Mouse (Mus musculus): ENCODE measurements at regions not wholly inside any gene's neighbourhood (a gene's known extent, or its start where the extent isn't known, plus 50 kb on each side); places are given as distances from the start of the nearest gene placed in this dataset.

- no peak for DNase-seq (ENCODE audit: low read depth, low spot score)
Measured at GRCm38 (mm10) chr4:62808553-62808950, 156.8 kb upstream of the Zfp618 start.

GRCm38 (mm10) chr4:62809048-62809447 is 156.3 kb upstream of the Zfp618 start:
- DNase-seq (ENCODE audit: low read depth, low spot score) = no peak

- no peak for DNase-seq (ENCODE audit: low read depth, low spot score)
Measured at GRCm38 (mm10) chr4:62819889-62820288, 145.5 kb upstream of the Zfp618 start.

- no peak for DNase-seq (ENCODE audit: low read depth, low spot score)
Measured at GRCm38 (mm10) chr4:62821288-62821687, 144.1 kb upstream of the Zfp618 start.

GRCm38 (mm10) chr4:62822568-62822967 is 142.8 kb upstream of the Zfp618 start:
- peak; percentile 39 for DNase-seq (ENCODE audit: low read depth, low spot score)

- no peak for DNase-seq (ENCODE audit: low read depth, low spot score)
Measured at GRCm38 (mm10) chr4:62823082-62823481, 142.3 kb upstream of the Zfp618 start.

GRCm38 (mm10) chr4:62823555-62824250 is 141.7 kb upstream of the Zfp618 start:
- DNase-seq (ENCODE audit: low read depth, low spot score) = no peak

- no peak for DNase-seq (ENCODE audit: low read depth, low spot score)
Measured at GRCm38 (mm10) chr4:62824581-62824980, 140.8 kb upstream of the Zfp618 start.

GRCm38 (mm10) chr4:62825256-62825655 is 140.1 kb upstream of the Zfp618 start:
- no peak for DNase-seq (ENCODE audit: low read depth, low spot score)

- DNase-seq (ENCODE audit: low read depth, low spot score) = no peak
Measured at GRCm38 (mm10) chr4:62828963-62829362, 136.4 kb upstream of the Zfp618 start.

- no peak for DNase-seq (ENCODE audit: low read depth, low spot score)
Measured at GRCm38 (mm10) chr4:62833944-62834343, 131.4 kb upstream of the Zfp618 start.

- DNase-seq (ENCODE audit: low read depth, low spot score) = no peak
Measured at GRCm38 (mm10) chr4:62836875-62837274, 128.5 kb upstream of the Zfp618 start.

- no peak for DNase-seq (ENCODE audit: low read depth, low spot score)
Measured at GRCm38 (mm10) chr4:62850526-62850925, 114.8 kb upstream of the Zfp618 start.

- peak; percentile 14 for DNase-seq (ENCODE audit: low read depth, low spot score)
Measured at GRCm38 (mm10) chr4:62853335-62853734, 112.0 kb upstream of the Zfp618 start.

- no peak for DNase-seq (ENCODE audit: low read depth, low spot score)
Measured at GRCm38 (mm10) chr4:62856406-62856805, 109.0 kb upstream of the Zfp618 start.

- no peak for DNase-seq (ENCODE audit: low read depth, low spot score)
Measured at GRCm38 (mm10) chr4:62862756-62863155, 102.6 kb upstream of the Zfp618 start.

- DNase-seq (ENCODE audit: low read depth, low spot score) = peak; percentile 5
Measured at GRCm38 (mm10) chr4:62870391-62870983, 94.9 kb upstream of the Zfp618 start.

GRCm38 (mm10) chr4:62872562-62872961 is 92.8 kb upstream of the Zfp618 start:
- no peak for DNase-seq (ENCODE audit: low read depth, low spot score)

- DNase-seq (ENCODE audit: low read depth, low spot score) = no peak
Measured at GRCm38 (mm10) chr4:62873986-62874385, 91.4 kb upstream of the Zfp618 start.

GRCm38 (mm10) chr4:62878063-62878462 is 87.3 kb upstream of the Zfp618 start:
- DNase-seq (ENCODE audit: low read depth, low spot score) = no peak

- no peak for DNase-seq (ENCODE audit: low read depth, low spot score)
Measured at GRCm38 (mm10) chr4:62878927-62879326, 86.4 kb upstream of the Zfp618 start.

- DNase-seq (ENCODE audit: low read depth, low spot score) = no peak
Measured at GRCm38 (mm10) chr4:62881824-62882223, 83.5 kb upstream of the Zfp618 start.

GRCm38 (mm10) chr4:62882276-62882675 is 83.1 kb upstream of the Zfp618 start:
- no peak for DNase-seq (ENCODE audit: low read depth, low spot score)
